Mouse (Mus musculus): ENCODE data around the gene Lrrc4c. TPM values are rescaled to one million over a fixed set of nuclear protein-coding genes. Genes with fewer than 3 reads are reported as not detected.

Gene Lrrc4c
- total and polyA plus RNA-seq, 2 experiments from 2014 or later = 51.8 to 66.4 TPM

DNA sequence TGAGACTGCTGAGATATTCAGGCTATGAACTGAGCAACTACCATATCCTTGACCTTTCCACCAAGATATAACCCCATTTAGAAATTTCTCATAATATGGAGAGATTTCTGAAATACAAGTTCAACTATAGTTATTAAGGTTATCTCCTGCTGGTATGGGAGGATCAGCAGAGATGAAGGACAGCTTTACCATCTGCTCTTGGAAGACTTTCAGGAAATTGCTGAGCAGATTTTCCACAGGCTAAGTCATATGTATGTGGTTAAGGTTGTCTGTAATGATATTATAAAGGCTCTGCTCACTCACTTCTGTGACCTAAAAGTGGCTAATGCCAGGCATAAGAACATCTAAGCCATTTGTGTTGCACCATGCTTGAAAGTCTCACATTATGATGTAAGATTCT lies 681.6 kb downstream of the Lrrc4c start:
- Histone ChIP-seq H3K9ac (replicated peaks; ENCODE audit: low read length, poor library complexity, severe bottlenecking) (no peak overlapping the region), H3K4me2 (ENCODE audit: low read depth, low read length, poor library complexity, severe bottlenecking) (no peak overlapping the region), H3K4me1 (ENCODE audit: insufficient read depth, low read length) (no peaks in the 10 kb centered on the region), H3K9me3 (ENCODE audit: low read length) (no peaks in the 10 kb centered on the region), H3K4me3 (ENCODE audit: low read depth, low read length) (no peak overlapping the region), H3K27me3 (ENCODE audit: insufficient read depth, low read length) (no peaks in the 10 kb centered on the region), H3K36me3 (ENCODE audit: insufficient read depth, low read length) (no peaks in the 10 kb centered on the region), H3K27ac (ENCODE audit: low read depth, low read length) (no peak overlapping the region)
- ATAC-seq (ENCODE audit: low FRiP score) (no peak), DNase-seq (ENCODE audit: low spot score) (no peak)
- TF ChIP-seq CTCF (IDR thresholded peaks at IDR 0.05) = no peak

DNA sequence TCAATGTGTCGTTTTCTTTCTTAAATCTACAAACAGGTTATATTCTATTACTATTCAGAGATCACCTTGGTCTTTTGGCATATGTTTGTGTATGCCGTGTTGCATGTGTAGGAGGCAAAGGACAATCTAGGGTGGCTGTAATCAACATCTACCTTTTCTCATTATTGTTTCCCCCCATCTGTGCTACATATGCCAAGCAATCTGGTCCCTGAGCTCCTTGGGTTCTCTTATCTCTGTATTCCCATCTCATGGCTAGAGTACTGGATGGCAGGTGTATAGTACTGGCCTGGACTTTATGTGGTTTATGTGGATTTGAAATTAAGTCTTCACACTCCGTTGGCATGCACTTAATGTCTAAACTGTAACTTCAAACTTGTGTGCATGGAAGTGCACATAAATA lies 700.4 kb downstream of the Lrrc4c start:
- Histone ChIP-seq H3K4me3 (ENCODE audit: low read depth, low read length) (no peak overlapping the region), H3K9ac (replicated peaks; ENCODE audit: low read length, poor library complexity, severe bottlenecking) (no peak overlapping the region), H3K9me3 (ENCODE audit: low read length) (no peaks in the 10 kb centered on the region), H3K4me2 (ENCODE audit: low read depth, low read length, poor library complexity, severe bottlenecking) (no peak overlapping the region), H3K27me3 (ENCODE audit: insufficient read depth, low read length) (no peaks in the 10 kb centered on the region), H3K4me1 (ENCODE audit: insufficient read depth, low read length) (no peaks in the 10 kb centered on the region), H3K36me3 (ENCODE audit: insufficient read depth, low read length) (no peaks in the 10 kb centered on the region), H3K27ac (ENCODE audit: low read depth, low read length) (no peak overlapping the region)
- DNase-seq (ENCODE audit: low spot score) (no peak), ATAC-seq (ENCODE audit: low FRiP score) (no peak)
- WGBS = 84% methylated on average over 3 of the region's 3 CpGs
- no peak for TF ChIP-seq CTCF (IDR thresholded peaks at IDR 0.05)

GRCm38 (mm10) chr2:97026991-97027390 lies 709.0 kb downstream of the Lrrc4c start:
- no peak overlapping the region for H3K4me3 ChIP-seq (ENCODE audit: low read depth, low read length)
- no peak for ATAC-seq (ENCODE audit: low FRiP score)
- H3K9ac ChIP-seq (replicated peaks; ENCODE audit: low read length, poor library complexity, severe bottlenecking) = no peak overlapping the region
- no peak for DNase-seq (ENCODE audit: low spot score)
- H3K4me2 ChIP-seq (ENCODE audit: low read depth, low read length, poor library complexity, severe bottlenecking) = no peak overlapping the region
- H3K4me1 ChIP-seq (ENCODE audit: insufficient read depth, low read length) = no peaks in the 10 kb centered on the region
- H3K27ac ChIP-seq (ENCODE audit: low read depth, low read length) = no peak overlapping the region
- no peaks in the 10 kb centered on the region for H3K36me3 ChIP-seq (ENCODE audit: insufficient read depth, low read length)
- TF ChIP-seq CTCF (IDR thresholded peaks at IDR 0.05) = no peak
- H3K27me3 ChIP-seq (ENCODE audit: insufficient read depth, low read length) = no peaks in the 10 kb centered on the region
- 12% methylated on average over 1 of the region's 1 CpGs for WGBS
- H3K9me3 ChIP-seq (ENCODE audit: low read length) = no peaks in the 10 kb centered on the region

GRCm38 (mm10) chr2:97027585-97027984 lies 709.6 kb downstream of the Lrrc4c start:
- 97% methylated on average over 1 of the region's 1 CpGs for WGBS
- no peak for TF ChIP-seq CTCF (IDR thresholded peaks at IDR 0.05)
- DNase-seq (ENCODE audit: low spot score) (no peak), ATAC-seq (ENCODE audit: low FRiP score) (no peak)
- no peak overlapping the region for H3K27ac ChIP-seq (ENCODE audit: low read depth, low read length)
- no peaks in the 10 kb centered on the region for H3K36me3 ChIP-seq (ENCODE audit: insufficient read depth, low read length)
- H3K9me3 ChIP-seq (ENCODE audit: low read length) = no peaks in the 10 kb centered on the region
- no peak overlapping the region for H3K9ac ChIP-seq (replicated peaks; ENCODE audit: low read length, poor library complexity, severe bottlenecking)
- no peaks in the 10 kb centered on the region for H3K4me1 ChIP-seq (ENCODE audit: insufficient read depth, low read length)
- no peaks in the 10 kb centered on the region for H3K27me3 ChIP-seq (ENCODE audit: insufficient read depth, low read length)
- no peak overlapping the region for H3K4me2 ChIP-seq (ENCODE audit: low read depth, low read length, poor library complexity, severe bottlenecking)
- H3K4me3 ChIP-seq (ENCODE audit: low read depth, low read length) = no peak overlapping the region

DNA sequence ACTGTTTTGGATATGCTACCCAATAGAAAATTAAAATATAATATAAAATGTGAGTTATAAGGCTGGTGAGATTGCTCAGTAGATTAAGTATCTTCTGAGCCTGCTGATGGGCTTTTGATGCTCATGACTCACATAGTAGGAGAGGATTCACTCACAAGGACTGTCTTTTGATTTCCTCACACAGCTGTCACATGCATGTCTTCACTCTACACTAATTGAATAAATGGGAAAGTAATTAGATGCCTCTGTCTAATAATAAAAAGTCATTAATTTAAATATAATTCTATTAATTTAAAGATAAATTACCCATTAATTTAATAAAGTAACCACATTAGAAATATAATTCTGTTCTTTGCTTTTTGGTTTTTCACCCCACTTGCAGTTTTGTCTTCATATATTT lies 718.4 kb downstream of the Lrrc4c start:
- Histone ChIP-seq H3K9me3 (ENCODE audit: low read length) (no peaks in the 10 kb centered on the region), H3K4me2 (ENCODE audit: low read depth, low read length, poor library complexity, severe bottlenecking) (no peak overlapping the region), H3K9ac (replicated peaks; ENCODE audit: low read length, poor library complexity, severe bottlenecking) (no peak overlapping the region), H3K4me1 (ENCODE audit: insufficient read depth, low read length) (no peaks in the 10 kb centered on the region), H3K27ac (ENCODE audit: low read depth, low read length) (no peak overlapping the region), H3K36me3 (ENCODE audit: insufficient read depth, low read length) (no peaks in the 10 kb centered on the region), H3K4me3 (ENCODE audit: low read depth, low read length) (no peak overlapping the region), H3K27me3 (ENCODE audit: insufficient read depth, low read length) (no peaks in the 10 kb centered on the region)
- ATAC-seq (ENCODE audit: low FRiP score) (no peak), DNase-seq (ENCODE audit: low spot score) (no peak)
- TF ChIP-seq CTCF (IDR thresholded peaks at IDR 0.05) = no peak

GRCm38 (mm10) chr2:97037024-97037814 lies 719.2 kb downstream of the Lrrc4c start:
- no peak overlapping the region for H3K4me2 ChIP-seq (ENCODE audit: low read depth, low read length, poor library complexity, severe bottlenecking)
- H3K9me3 ChIP-seq (ENCODE audit: low read length) = no peaks in the 10 kb centered on the region
- no peaks in the 10 kb centered on the region for H3K36me3 ChIP-seq (ENCODE audit: insufficient read depth, low read length)
- TF ChIP-seq CTCF (IDR thresholded peaks at IDR 0.05) = no peak
- DNase-seq (ENCODE audit: low spot score) (no peak), ATAC-seq (ENCODE audit: low FRiP score) (no peak)
- WGBS = 65% methylated on average over 5 of the region's 5 CpGs
- H3K4me3 ChIP-seq (ENCODE audit: low read depth, low read length) = no peak overlapping the region
- no peaks in the 10 kb centered on the region for H3K27me3 ChIP-seq (ENCODE audit: insufficient read depth, low read length)
- H3K9ac ChIP-seq (replicated peaks; ENCODE audit: low read length, poor library complexity, severe bottlenecking) = no peak overlapping the region
- no peak overlapping the region for H3K27ac ChIP-seq (ENCODE audit: low read depth, low read length)
- H3K4me1 ChIP-seq (ENCODE audit: insufficient read depth, low read length) = no peaks in the 10 kb centered on the region
